Mouse (Mus musculus): ENCODE data around the gene Gcnt2.

GRCm38 (mm10) chr13:40908044-40908443 is 48.5 kb downstream of the Gcnt2 start:
- TF ChIP-seq POLR2A (IDR thresholded peaks at IDR 0.05; ENCODE audit: control insufficient read depth, extremely low read depth, insufficient read depth, low read length, poor library complexity) = no peak
- TF ChIP-seq CTCF (IDR thresholded peaks at IDR 0.05; ENCODE audit: borderline replicate concordance, control insufficient read depth, extremely low read depth, insufficient read depth, low read length, poor library complexity) = no peak

Data from thymus, adult 2 months (tissue).